ENCODE assay signal across 8 mouse cellular contexts in genomic region chr14:54432837-54433830, GRCm38 (mm10). TPM values are rescaled to one million over a fixed set of nuclear protein-coding genes. Genes with fewer than 3 reads are reported as not detected.
DNase-seq lines count a peak whose midpoint lies in the region; ATAC-seq and TF ChIP-seq lines count a peak whose summit lies in the region.

No protein-coding gene starts in this region.

- WGBS in liver, embryonic 15.5 days (ENCODE audit: insufficient replicate concordance) = 21% methylated on average over 17 of the region's 17 CpGs
- WGBS in stomach, embryonic 14.5 days = 28% methylated on average over 17 of the region's 17 CpGs

- H3K36me3 ChIP-seq in liver, embryonic 15.5 days (replicated peaks) = peaks cover 7% of the 10 kb centered on the region; the same call in 1 of the 2 replicates
- H3K36me3 ChIP-seq in stomach, embryonic 14.5 days (ENCODE audit: control insufficient read depth, insufficient read depth, low read length) = peaks cover 32% of the 10 kb centered on the region

- peak overlapping the region; percentile 61; the same call in 1 of the 2 replicates for H3K9ac ChIP-seq in liver, embryonic 15.5 days
- H3K9ac ChIP-seq in stomach, embryonic 14.5 days (replicated peaks; ENCODE audit: low read depth, low read length) = peak overlapping the region; percentile 96

- H3K27me3 ChIP-seq in liver, embryonic 15.5 days = peaks cover 63% of the 10 kb centered on the region
- no peaks in the 10 kb centered on the region for H3K27me3 ChIP-seq in stomach, embryonic 14.5 days (ENCODE audit: control insufficient read depth, insufficient read depth, low read length)

- no peak for TF ChIP-seq CTCF in cortical plate, adult 2 months (IDR thresholded peaks at IDR 0.05; ENCODE audit: extremely low read depth, insufficient read depth, low read length)

- peak; percentile 94 for DNase-seq in heart, adult 11 months
- no peak for DNase-seq in heart, adult 9 months (ENCODE audit: low spot score in 2 of 2)
- DNase-seq in 3134 (ENCODE audit: extremely low read depth, insufficient read length, low spot score) = peak; percentile 83
- DNase-seq in heart, postnatal 4 days = peak; percentile 46
- DNase-seq in thymus, postnatal 4 days = no peak

- H3K4me1 ChIP-seq in cortical plate, adult 2 months (ENCODE audit: control insufficient read depth, insufficient read depth, low read length) = no peaks in the 10 kb centered on the region
- peaks cover 61% of the 10 kb centered on the region for H3K4me1 ChIP-seq in liver, embryonic 15.5 days (replicated peaks)
- H3K4me1 ChIP-seq in stomach, embryonic 14.5 days (ENCODE audit: control insufficient read depth, insufficient read depth, low read length) = peaks cover 28% of the 10 kb centered on the region

- H3K27ac ChIP-seq in cortical plate, adult 2 months (ENCODE audit: insufficient read depth, low read length) = no peak overlapping the region
- H3K27ac ChIP-seq in liver, embryonic 15.5 days (replicated peaks) = no peak overlapping the region; the same call in 1 of the 2 replicates
- peak overlapping the region; percentile 99 for H3K27ac ChIP-seq in stomach, embryonic 14.5 days (ENCODE audit: low read length)

- H3K4me3 ChIP-seq in cortical plate, adult 2 months (ENCODE audit: insufficient read depth, low read length) = peak overlapping the region; percentile 33
- peak overlapping the region; percentile 62 for H3K4me3 ChIP-seq in liver, embryonic 15.5 days (replicated peaks)
- peak overlapping the region; percentile 91 for H3K4me3 ChIP-seq in stomach, embryonic 14.5 days (ENCODE audit: low read depth, low read length)

- peak overlapping the region; percentile 72 for H3K4me2 ChIP-seq in liver, embryonic 15.5 days
- H3K4me2 ChIP-seq in stomach, embryonic 14.5 days (replicated peaks; ENCODE audit: low read depth, low read length) = peak overlapping the region; percentile 85

- no peaks in the 10 kb centered on the region for H3K9me3 ChIP-seq in liver, embryonic 15.5 days (replicated peaks)
- H3K9me3 ChIP-seq in stomach, embryonic 14.5 days (ENCODE audit: control insufficient read depth, low read depth, low read length) = no peaks in the 10 kb centered on the region

- ATAC-seq in liver, embryonic 15.5 days (ENCODE audit: insufficient read depth) = no peak
- ATAC-seq in stomach, embryonic 14.5 days (ENCODE audit: insufficient number of reproducible peaks, insufficient read depth, low FRiP score, low read depth) = no peak

- TF ChIP-seq POLR2A in cortical plate, adult 2 months (IDR thresholded peaks at IDR 0.05; ENCODE audit: extremely low read depth, insufficient read depth, low read length) = no peak

RNA-seq across cellular contexts. Expression of gene Mmp14, which starts 1.7 kb away (rescaled TPM):
- polyA plus RNA-seq in cortical plate, adult 2 months (2012; rRNA removed) = 11.0 and 11.5 TPM in 2 replicates
- total RNA-seq in heart, postnatal 4 days (2021) = 100 to 1,000 TPM; 129 to 131 TPM
- polyA plus RNA-seq in liver, embryonic 15.5 days (2015; fragmentation: Nextera tagmentation; extraction: Ambion mirVana) = 22.6 and 24.7 TPM in 2 replicates
- polyA plus RNA-seq in stomach, embryonic 14.5 days (2014; fragmentation: Nextera tagmentation; extraction: Ambion mirVana) = 154 and 156 TPM in 2 replicates

RNA-seq across cellular contexts. Expression of gene Mrpl52, which starts 6.4 kb away (rescaled TPM):
- polyA plus RNA-seq in cortical plate, adult 2 months (2012; rRNA removed) = 118 and 128 TPM in 2 replicates
- total RNA-seq in heart, postnatal 4 days (2021) = 100 to 1,000 TPM; 185 to 194 TPM
- polyA plus RNA-seq in liver, embryonic 15.5 days (2015; fragmentation: Nextera tagmentation; extraction: Ambion mirVana) = 128 and 168 TPM in 2 replicates
- 284 and 312 TPM in 2 replicates for polyA plus RNA-seq in stomach, embryonic 14.5 days (2014; fragmentation: Nextera tagmentation; extraction: Ambion mirVana)

RNA-seq across cellular contexts. Expression of gene Slc7a7, which starts 15.6 kb away (rescaled TPM):
- 2.5 and 3.1 TPM in 2 replicates for polyA plus RNA-seq in cortical plate, adult 2 months (2012; rRNA removed)
- total RNA-seq in heart, postnatal 4 days (2021) = 1 to 10 TPM; 5.2 to 7.8 TPM
- 9.9 and 10.5 TPM in 2 replicates for polyA plus RNA-seq in liver, embryonic 15.5 days (2015; fragmentation: Nextera tagmentation; extraction: Ambion mirVana)
- polyA plus RNA-seq in stomach, embryonic 14.5 days (2014; fragmentation: Nextera tagmentation; extraction: Ambion mirVana) = 10.3 and 11.2 TPM in 2 replicates

RNA-seq across cellular contexts. Expression of gene Lrp10, which starts 30.8 kb away (rescaled TPM):
- 33.0 and 33.3 TPM in 2 replicates for polyA plus RNA-seq in cortical plate, adult 2 months (2012; rRNA removed)
- 10 to 100 TPM; 81.3 to 81.5 TPM for total RNA-seq in heart, postnatal 4 days (2021)
- 21.2 and 23.0 TPM in 2 replicates for polyA plus RNA-seq in liver, embryonic 15.5 days (2015; fragmentation: Nextera tagmentation; extraction: Ambion mirVana)
- polyA plus RNA-seq in stomach, embryonic 14.5 days (2014; fragmentation: Nextera tagmentation; extraction: Ambion mirVana) = 38.1 and 41.7 TPM in 2 replicates

RNA-seq across cellular contexts. Expression of gene Rem2, which starts 42.8 kb away (rescaled TPM):
- polyA plus RNA-seq in cortical plate, adult 2 months (2012; rRNA removed) = 6.0 and 7.9 TPM in 2 replicates
- total RNA-seq in heart, postnatal 4 days (2021) = under 1 TPM; 0.14 to 0.23 TPM
- polyA plus RNA-seq in liver, embryonic 15.5 days (2015; fragmentation: Nextera tagmentation; extraction: Ambion mirVana) = 0.20 and 0.23 TPM in 2 replicates
- polyA plus RNA-seq in stomach, embryonic 14.5 days (2014; fragmentation: Nextera tagmentation; extraction: Ambion mirVana) = 1.5 and 2.0 TPM in 2 replicates

Comparison
In these comparisons a context has a peak if more than half of its experiments do, and no peak if none do; other contexts are left out.
1. DNase-seq: peak in heart, adult 11 months (single experiment), 3134 (single experiment) and heart, postnatal 4 days (single experiment); none in heart, adult 9 months (0 of 2) and thymus, postnatal 4 days (single experiment).
2. H3K4me3 ChIP-seq: peak in every context shown above with its lines; median percentile 91 in stomach, embryonic 14.5 days; 62 in liver, embryonic 15.5 days; 33 in cortical plate, adult 2 months.